Mouse (Mus musculus): ENCODE results near the gene Kcnt1.
A peak's percentile ranks its signal among the peaks of the same experiment; 100 is the strongest.
"Not testable (repeated sequence)": the region's sequence is repeated elsewhere in the genome, so short reads cannot be mapped to it uniquely, and the experiment has no call there.

Gene Kcnt1

GRCm38 (mm10) chr2:25863337-25864131, at the start of gene Kcnt1:
Gene Kcnt1, plus strand, starts transcription at chr2:25863734.
- peak; percentile 76 for DNase-seq (ENCODE audit: low read depth, low spot score)

GRCm38 (mm10) chr2:25815748-25816147, 47.8 kb upstream of the Kcnt1 start, which contains the start of gene Glt6d1:
Gene Glt6d1, minus strand, starts transcription at chr2:25815848.
- DNase-seq (ENCODE audit: low read depth, low spot score) = not testable (repeated sequence)

GRCm38 (mm10) chr2:25822806-25823205, 40.7 kb upstream of the Kcnt1 start, which contains the start of gene Lcn9:
Gene Lcn9, plus strand, starts transcription at chr2:25823153.
- DNase-seq (ENCODE audit: low read depth, low spot score) = no peak

GRCm38 (mm10) chr2:25824751-25825150, 38.8 kb upstream of the Kcnt1 start:
- no peak for DNase-seq (ENCODE audit: low read depth, low spot score)

- DNase-seq (ENCODE audit: low read depth, low spot score) = no peak
Observed at GRCm38 (mm10) chr2:25828344-25828947, 35.1 kb upstream of the Kcnt1 start.

GRCm38 (mm10) chr2:25830786-25831185, 32.7 kb upstream of the Kcnt1 start:
- DNase-seq (ENCODE audit: low read depth, low spot score) = no peak

GRCm38 (mm10) chr2:25836291-25836690, 27.2 kb upstream of the Kcnt1 start:
- DNase-seq (ENCODE audit: low read depth, low spot score) = peak; percentile 79

- no peak for DNase-seq (ENCODE audit: low read depth, low spot score)
Observed at GRCm38 (mm10) chr2:25842161-25842560, 21.4 kb upstream of the Kcnt1 start.

GRCm38 (mm10) chr2:25842758-25843157, 20.8 kb upstream of the Kcnt1 start:
- no peak for DNase-seq (ENCODE audit: low read depth, low spot score)

GRCm38 (mm10) chr2:25844097-25844496, 19.4 kb upstream of the Kcnt1 start:
- no peak for DNase-seq (ENCODE audit: low read depth, low spot score)

GRCm38 (mm10) chr2:25846516-25846915, 17.0 kb upstream of the Kcnt1 start:
- DNase-seq (ENCODE audit: low read depth, low spot score) = no peak

- DNase-seq (ENCODE audit: low read depth, low spot score) = peak; percentile 26
Observed at GRCm38 (mm10) chr2:25847226-25847625, 16.3 kb upstream of the Kcnt1 start, which contains the start of gene Sohlh1. Gene Sohlh1, minus strand, starts transcription at chr2:25847248.

- DNase-seq (ENCODE audit: low read depth, low spot score) = peak; percentile 50
Observed at GRCm38 (mm10) chr2:25850330-25850729, 13.2 kb upstream of the Kcnt1 start.

GRCm38 (mm10) chr2:25852626-25853025, 10.9 kb upstream of the Kcnt1 start:
- no peak for DNase-seq (ENCODE audit: low read depth, low spot score)

- DNase-seq (ENCODE audit: low read depth, low spot score) = no peak
Observed at GRCm38 (mm10) chr2:25853998-25854397, 9.5 kb upstream of the Kcnt1 start.

GRCm38 (mm10) chr2:25859891-25860290, 3.6 kb upstream of the Kcnt1 start:
- no peak for DNase-seq (ENCODE audit: low read depth, low spot score)

- DNase-seq (ENCODE audit: low read depth, low spot score) = no peak
Observed at GRCm38 (mm10) chr2:25862038-25862437, 1.5 kb upstream of the Kcnt1 start.

GRCm38 (mm10) chr2:25862696-25863270, 751 bp upstream of the Kcnt1 start:
- no peak for DNase-seq (ENCODE audit: low read depth, low spot score)

GRCm38 (mm10) chr2:25864230-25864629, 696 bp downstream of the Kcnt1 start:
- DNase-seq (ENCODE audit: low read depth, low spot score) = no peak

GRCm38 (mm10) chr2:25865412-25865811, 1.9 kb downstream of the Kcnt1 start:
- DNase-seq (ENCODE audit: low read depth, low spot score) = no peak

GRCm38 (mm10) chr2:25866656-25867055, 3.1 kb downstream of the Kcnt1 start:
- DNase-seq (ENCODE audit: low read depth, low spot score) = no peak

- DNase-seq (ENCODE audit: low read depth, low spot score) = no peak
Observed at GRCm38 (mm10) chr2:25877250-25877735, 13.8 kb downstream of the Kcnt1 start.

All from ZHBTc4 (cell line).